Mouse (Mus musculus) small intestine, adult 2 months (tissue): ENCODE results near the gene Gm20388.

Experiments used
- CTCF ChIP-seq: fragments of 200-500 bp; IDR thresholded peaks from 2 replicates; pipeline ENCODE4 v1.5.1; 2012; ENCODE audit warnings: low read depth, mild to moderate bottlenecking, control low read depth, inconsistent platforms, low read length, moderate library complexity, mixed read lengths; ENCODE audit not compliant: insufficient replicate concordance, insufficient read length; ENCODE audit errors: extremely low read depth
- POLR2A ChIP-seq: fragments of 200-500 bp; IDR thresholded peaks from 2 replicates; pipeline ENCODE4 v1.6.1; 2012; ENCODE audit warnings: low read depth, mild to moderate bottlenecking, control low read depth, inconsistent platforms, low read length, moderate library complexity

GRCm38 (mm10) chr8:121296082-121296481 lies 1385.4 kb downstream of the Gm20388 start:
- TF ChIP-seq CTCF (no peak), POLR2A (no peak)
